Mouse (Mus musculus): ENCODE measurements around the gene Gabrr3.

Gabrr3 gene

GRCm38 (mm10) chr16:59469846-59470245, 62.7 kb downstream of the Gabrr3 start:
- no peak for DNase-seq (ENCODE audit: extremely low read depth, low read depth)

GRCm38 (mm10) chr16:59471637-59472278, 64.6 kb downstream of the Gabrr3 start, which contains the start of gene Riox2:
Riox2 (plus strand) TSS chr16:59471775.
- DNase-seq (ENCODE audit: extremely low read depth, low read depth): peak; percentile 47

- peak; percentile 18 for DNase-seq (ENCODE audit: extremely low read depth, low read depth)
These were observed 65.4 kb downstream of the Gabrr3 start for GRCm38 (mm10) chr16:59472546-59472945.

- DNase-seq (ENCODE audit: extremely low read depth, low read depth): peak; percentile 13
These were observed 67.7 kb downstream of the Gabrr3 start for GRCm38 (mm10) chr16:59474788-59475187.

- no peak for DNase-seq (ENCODE audit: extremely low read depth, low read depth)
These were observed 70.8 kb downstream of the Gabrr3 start for GRCm38 (mm10) chr16:59477955-59478354.

- no peak for DNase-seq (ENCODE audit: extremely low read depth, low read depth)
These were observed 80.1 kb downstream of the Gabrr3 start for GRCm38 (mm10) chr16:59487239-59487638.

- DNase-seq (ENCODE audit: extremely low read depth, low read depth): no peak
These were observed 80.9 kb downstream of the Gabrr3 start for GRCm38 (mm10) chr16:59487975-59488548.

- DNase-seq (ENCODE audit: extremely low read depth, low read depth): no peak
These were observed 86.1 kb downstream of the Gabrr3 start for GRCm38 (mm10) chr16:59493199-59493598.

- no peak for DNase-seq (ENCODE audit: extremely low read depth, low read depth)
These were observed 90.8 kb downstream of the Gabrr3 start for GRCm38 (mm10) chr16:59497947-59498346.

GRCm38 (mm10) chr16:59499180-59499579, 92.0 kb downstream of the Gabrr3 start:
- DNase-seq (ENCODE audit: extremely low read depth, low read depth): peak; percentile 10

- DNase-seq (ENCODE audit: extremely low read depth, low read depth): no peak
These were observed 102.7 kb downstream of the Gabrr3 start for GRCm38 (mm10) chr16:59509830-59510229.
